Mouse (Mus musculus): ENCODE results near the gene Smim6.

Gene Smim6

GRCm38 (mm10) chr11:115901338-115902161 is 10.3 kb upstream of the Smim6 start:
- DNase-seq: no peak

GRCm38 (mm10) chr11:115902177-115902576 is 9.6 kb upstream of the Smim6 start:
- no peak for DNase-seq

GRCm38 (mm10) chr11:115902831-115903230 is 9.0 kb upstream of the Smim6 start:
- no peak for DNase-seq

- DNase-seq: no peak
Observed at GRCm38 (mm10) chr11:115903384-115904230, 8.2 kb upstream of the Smim6 start.

GRCm38 (mm10) chr11:115904231-115904955 is 7.4 kb upstream of the Smim6 start:
- DNase-seq: no peak

- no peak for DNase-seq
Observed at GRCm38 (mm10) chr11:115904956-115905790, 6.6 kb upstream of the Smim6 start.

GRCm38 (mm10) chr11:115906116-115906515 is 5.7 kb upstream of the Smim6 start:
- DNase-seq: no peak

GRCm38 (mm10) chr11:115906521-115906920 is 5.3 kb upstream of the Smim6 start:
- no peak for DNase-seq

GRCm38 (mm10) chr11:115911134-115911561 is 669 bp upstream of the Smim6 start:
- no peak for DNase-seq

GRCm38 (mm10) chr11:115916579-115916978 is 4.8 kb downstream of the Smim6 start:
- no peak for DNase-seq

GRCm38 (mm10) chr11:115918637-115919036 is 6.8 kb downstream of the Smim6 start:
- no peak for DNase-seq

- DNase-seq: no peak
Observed at GRCm38 (mm10) chr11:115919073-115919472, 7.3 kb downstream of the Smim6 start.

- DNase-seq: peak; percentile 64 to 71
Observed at GRCm38 (mm10) chr11:115920110-115920818, 8.4 kb downstream of the Smim6 start.

GRCm38 (mm10) chr11:115921986-115922385 is 10.2 kb downstream of the Smim6 start:
- DNase-seq: no peak

- no peak for DNase-seq
Observed at GRCm38 (mm10) chr11:115929031-115929430, 17.2 kb downstream of the Smim6 start.

GRCm38 (mm10) chr11:115929818-115930217 is 18.0 kb downstream of the Smim6 start:
- no peak for DNase-seq

GRCm38 (mm10) chr11:115931235-115931634 is 19.4 kb downstream of the Smim6 start:
- DNase-seq: no peak

- peak; percentile 98 for DNase-seq
Observed at GRCm38 (mm10) chr11:115933108-115933746, 21.4 kb downstream of the Smim6 start, which contains the start of the genes Sap30bp and Recql5. Sap30bp (plus strand) TSS chr11:115933282. Recql5 (minus strand) TSS chr11:115933477.

- no peak for DNase-seq
Observed at GRCm38 (mm10) chr11:115933747-115934110, 21.9 kb downstream of the Smim6 start.

- DNase-seq: peak; percentile 62 to 79
Observed at GRCm38 (mm10) chr11:115939690-115940329, 28.0 kb downstream of the Smim6 start.
